Mouse (Mus musculus) CH12.LX (cell line): ENCODE measurements around the gene Epb41. TPM values are rescaled to one million over a fixed set of nuclear protein-coding genes. Genes with fewer than 3 reads are reported as not detected.

ENCODE experiments used
- DNase-seq: peaks from one replicate; pipeline ENCODE4 v3.0.0-alpha.2; 2013; ENCODE audit errors: extremely low read depth
- H3K27ac ChIP-seq: 2 replicates; pipeline ENCODE4 v1.5.1; 2012; ENCODE audit warnings: low read depth, mild to moderate bottlenecking, control low read depth, moderate library complexity; ENCODE audit not compliant: insufficient read depth
- H3K27me3 ChIP-seq: replicated peaks from 2 replicates; pipeline ENCODE3; 2012; ENCODE audit warnings: inconsistent platforms
- H3K36me3 ChIP-seq, 2 experiments: replicated peaks in 1 of 2; 2 replicates each; pipeline versions ENCODE3 to v1.6.1; 2012; ENCODE audit warnings: inconsistent platforms in 1 of 2, low read length in 1 of 2, mild to moderate bottlenecking in 1 of 2, mixed read lengths in 1 of 2, moderate library complexity in 1 of 2; ENCODE audit not compliant: control insufficient read depth in 1 of 2, insufficient read depth in 1 of 2
- H3K4me1 ChIP-seq, 2 experiments: 2 replicates each; pipeline ENCODE4 v1.6.1; 2012; ENCODE audit warnings: inconsistent platforms in 1 of 2, moderate library complexity in 1 of 2; ENCODE audit not compliant: insufficient read depth in 2 of 2, control insufficient read depth in 1 of 2
- H3K4me2 ChIP-seq: 2 replicates; pipeline ENCODE4 v1.6.1; 2012; ENCODE audit warnings: low read depth, mild to moderate bottlenecking, control low read depth; ENCODE audit not compliant: poor library complexity, insufficient read depth, severe bottlenecking
- H3K4me3 ChIP-seq, 3 experiments: fragments of 150-350 bp in 1 of 3; sonication (generic) in 1 of 3; replicated peaks in 1 of 3; 2 replicates each; pipeline versions ENCODE3 to v1.5.1; 2011 to 2012; ENCODE audit warnings: low read depth in 2 of 3, low read length in 2 of 3, mild to moderate bottlenecking in 2 of 3, moderate library complexity in 2 of 3, control low read depth in 1 of 3, improper control_type of control experiment in 1 of 3, inconsistent platforms in 1 of 3, mixed read lengths in 1 of 3; ENCODE audit not compliant: poor library complexity in 1 of 3
- H3K79me2 ChIP-seq: replicated peaks from 2 replicates; pipeline ENCODE4 v1.6.1; 2012; ENCODE audit warnings: mild to moderate bottlenecking, moderate library complexity; ENCODE audit not compliant: control insufficient read depth, poor library complexity, insufficient read depth, severe bottlenecking; ENCODE audit errors: extremely low read depth
- H3K9ac ChIP-seq: 2 replicates; pipeline ENCODE4 v1.6.1; 2012; ENCODE audit warnings: low read depth, mild to moderate bottlenecking, control low read depth, moderate library complexity; ENCODE audit not compliant: insufficient read depth
- H3K9me3 ChIP-seq: replicated peaks from 2 replicates; pipeline ENCODE3; 2012; ENCODE audit warnings: low read length, inconsistent platforms, mixed read lengths
- BHLHE40 ChIP-seq: IDR thresholded peaks from 2 replicates; pipeline ENCODE4 v1.6.1; 2011; ENCODE audit warnings: mild to moderate bottlenecking, low read depth, low read length, improper control_type of control experiment
- CHD1 ChIP-seq: IDR thresholded peaks from 2 replicates; pipeline ENCODE4 v1.6.1; 2012; ENCODE audit warnings: low read depth, low read length, improper control_type of control experiment, inconsistent platforms
- CHD2 ChIP-seq: IDR thresholded peaks from 2 replicates; pipeline ENCODE4 v1.6.1; 2011; ENCODE audit warnings: low read length, improper control_type of control experiment
- CTCF ChIP-seq, 2 experiments: IDR thresholded peaks in 1 of 2; conservative IDR thresholded peaks in 1 of 2; 2 replicates each; pipeline ENCODE4 v1.5.1; 2011 to 2012; ENCODE audit warnings: low read depth in 2 of 2, low read length in 2 of 2, improper control_type of control experiment in 1 of 2, inconsistent platforms in 1 of 2, mild to moderate bottlenecking in 1 of 2, moderate library complexity in 1 of 2
- E2F4 ChIP-seq: IDR thresholded peaks from 2 replicates; pipeline ENCODE4 v1.6.1; 2011; ENCODE audit warnings: low read depth, low read length, improper control_type of control experiment; ENCODE audit not compliant: insufficient replicate concordance
- ELF1 ChIP-seq: IDR thresholded peaks from 2 replicates; pipeline ENCODE4 v1.6.1; 2014; ENCODE audit warnings: low read depth, mild to moderate bottlenecking, inconsistent platforms, low read length, improper control_type of control experiment
- EP300 ChIP-seq: IDR thresholded peaks from 2 replicates; pipeline ENCODE4 v1.6.1; 2011; ENCODE audit warnings: low read length, improper control_type of control experiment
- ETS1 ChIP-seq: conservative IDR thresholded peaks from 2 replicates; pipeline ENCODE4 v1.6.1; 2012; ENCODE audit warnings: low read depth, mild to moderate bottlenecking, inconsistent platforms, low read length, improper control_type of control experiment, moderate library complexity
- GABPA ChIP-seq: IDR thresholded peaks from 2 replicates; pipeline ENCODE4 v1.6.1; 2012; ENCODE audit warnings: low read depth, low read length, improper control_type of control experiment, inconsistent platforms; ENCODE audit not compliant: insufficient replicate concordance
- HCFC1 ChIP-seq: IDR thresholded peaks from 2 replicates; pipeline ENCODE4 v1.6.1; 2012; ENCODE audit warnings: low read depth, mild to moderate bottlenecking, inconsistent platforms, low read length, improper control_type of control experiment
- IRF4 ChIP-seq: IDR thresholded peaks from 2 replicates; pipeline ENCODE4 v1.6.1; 2014; ENCODE audit warnings: low read depth, mild to moderate bottlenecking, inconsistent platforms, low read length, improper control_type of control experiment
- JUN ChIP-seq: IDR thresholded peaks from 2 replicates; pipeline ENCODE4 v1.6.1; 2011; ENCODE audit warnings: low read depth, mild to moderate bottlenecking, low read length, improper control_type of control experiment, moderate library complexity; ENCODE audit not compliant: insufficient read depth
- JUND ChIP-seq: conservative IDR thresholded peaks from 2 replicates; pipeline ENCODE4 v1.6.1; 2011; ENCODE audit warnings: low read depth, low read length, improper control_type of control experiment
- KAT2A ChIP-seq: IDR thresholded peaks from 2 replicates; pipeline ENCODE4 v1.6.1; 2012; ENCODE audit warnings: low read length, improper control_type of control experiment, inconsistent platforms; ENCODE audit not compliant: insufficient replicate concordance
- MAFK ChIP-seq: IDR thresholded peaks from 2 replicates; pipeline ENCODE4 v1.6.1; 2011; ENCODE audit warnings: low read length, improper control_type of control experiment; ENCODE audit not compliant: insufficient replicate concordance
- MAX ChIP-seq: IDR thresholded peaks from 2 replicates; pipeline ENCODE4 v1.6.1; 2011; ENCODE audit warnings: low read length, improper control_type of control experiment
- MAZ ChIP-seq: IDR thresholded peaks from 2 replicates; pipeline ENCODE4 v1.6.1; 2012; ENCODE audit warnings: low read depth, mild to moderate bottlenecking, inconsistent platforms, low read length, improper control_type of control experiment, moderate library complexity
- MEF2A ChIP-seq: IDR thresholded peaks from 2 replicates; pipeline ENCODE4 v1.6.1; 2014; ENCODE audit warnings: low read depth, mild to moderate bottlenecking, inconsistent platforms, low read length, improper control_type of control experiment, borderline replicate concordance
- MXI1 ChIP-seq: IDR thresholded peaks from 2 replicates; pipeline ENCODE4 v1.6.1; 2011; ENCODE audit warnings: mild to moderate bottlenecking, low read depth, low read length, improper control_type of control experiment
- MYC ChIP-seq: IDR thresholded peaks from 2 replicates; pipeline ENCODE4 v1.6.1; 2011; ENCODE audit warnings: low read depth, mild to moderate bottlenecking, improper control_type of control experiment, low read length
- NELFE ChIP-seq: IDR thresholded peaks from 2 replicates; pipeline ENCODE4 v1.6.1; 2011; ENCODE audit warnings: low read depth, low read length, improper control_type of control experiment
- NRF1 ChIP-seq: IDR thresholded peaks from 2 replicates; pipeline ENCODE4 v1.6.1; 2014; ENCODE audit warnings: low read depth, mild to moderate bottlenecking, inconsistent platforms, low read length, improper control_type of control experiment, moderate library complexity
- PAX5 ChIP-seq: IDR thresholded peaks from 2 replicates; pipeline ENCODE4 v1.6.1; 2012; ENCODE audit warnings: low read length, inconsistent platforms, mixed read lengths
- POLR2A ChIP-seq: IDR thresholded peaks from 2 replicates; pipeline ENCODE4 v1.6.1; 2011; ENCODE audit warnings: low read depth, mild to moderate bottlenecking, improper control_type of control experiment, low read length
- POLR2AphosphoS2 ChIP-seq: IDR thresholded peaks from 2 replicates; pipeline ENCODE4 v1.6.1; 2011; ENCODE audit warnings: low read depth, low read length, improper control_type of control experiment
- RAD21 ChIP-seq: IDR thresholded peaks from 2 replicates; pipeline ENCODE4 v1.6.1; 2011; ENCODE audit warnings: low read depth, mild to moderate bottlenecking, low read length, improper control_type of control experiment, moderate library complexity
- RCOR1 ChIP-seq: conservative IDR thresholded peaks from 2 replicates; pipeline ENCODE4 v1.6.1; 2012; ENCODE audit warnings: low read depth, mild to moderate bottlenecking, inconsistent platforms, low read length, improper control_type of control experiment
- SIN3A ChIP-seq: IDR thresholded peaks from 2 replicates; pipeline ENCODE4 v1.6.1; 2012; ENCODE audit warnings: low read length, improper control_type of control experiment, inconsistent platforms
- SMC3 ChIP-seq: IDR thresholded peaks from 2 replicates; pipeline ENCODE4 v1.6.1; 2011; ENCODE audit warnings: low read depth, low read length, improper control_type of control experiment
- TBP ChIP-seq: conservative IDR thresholded peaks from 2 replicates; pipeline ENCODE4 v1.6.1; 2011; ENCODE audit warnings: low read depth, low read length, improper control_type of control experiment
- TCF12 ChIP-seq: IDR thresholded peaks from 2 replicates; pipeline ENCODE4 v1.6.1; 2014; ENCODE audit warnings: low read depth, mild to moderate bottlenecking, inconsistent platforms, low read length, improper control_type of control experiment
- UBTF ChIP-seq: IDR thresholded peaks from 2 replicates; pipeline ENCODE4 v1.6.1; 2012; ENCODE audit warnings: low read depth, mild to moderate bottlenecking, inconsistent platforms, low read length, improper control_type of control experiment, moderate library complexity
- USF1 ChIP-seq: IDR thresholded peaks from 2 replicates; pipeline ENCODE4 v1.6.1; 2014; ENCODE audit warnings: low read depth, mild to moderate bottlenecking, inconsistent platforms, low read length, improper control_type of control experiment
- USF2 ChIP-seq: conservative IDR thresholded peaks from 2 replicates; pipeline ENCODE4 v1.6.1; 2011; ENCODE audit warnings: low read depth, low read length, improper control_type of control experiment
- ZC3H11A ChIP-seq: IDR thresholded peaks from 2 replicates; pipeline ENCODE4 v1.6.1; 2012; ENCODE audit warnings: low read depth, mild to moderate bottlenecking, inconsistent platforms, low read length, improper control_type of control experiment
- ZKSCAN1 ChIP-seq: IDR thresholded peaks from 2 replicates; pipeline ENCODE4 v1.6.1; 2012; ENCODE audit warnings: low read depth, inconsistent platforms, low read length, improper control_type of control experiment, borderline replicate concordance
- ZMIZ1 ChIP-seq: IDR thresholded peaks from 2 replicates; pipeline ENCODE4 v1.6.1; 2012; ENCODE audit warnings: low read depth, mild to moderate bottlenecking, inconsistent platforms, low read length, improper control_type of control experiment
- ZNF384 ChIP-seq: IDR thresholded peaks from 2 replicates; pipeline ENCODE4 v1.6.1; 2012; ENCODE audit warnings: low read depth, low read length, improper control_type of control experiment, inconsistent platforms
- dilution Hi-C: fragments of 300-500 bp; cut with MboI; formaldehyde crosslinking; loops from 2 replicates; pipeline ENCODE4 v1.14.3; 2020; ENCODE audit warnings: low sequenced_read_pairs; ENCODE audit not compliant: extremely low pct_unique_long_range_greater_than_20kb, extremely low pct_ligation_motif_present
- in situ Hi-C: fragments of 300-500 bp; cut with MboI; formaldehyde crosslinking; loops from 3 replicates; pipeline ENCODE4 v1.14.3; 2019; ENCODE audit warnings: low sequenced_read_pairs, low pct_ligation_motif_present, low pct_unique_long_range_greater_than_20kb, mixed read lengths
- polyA plus RNA-seq: library from polyadenylated mRNA; unstranded; fragments of >175 nt; gene quantifications from 2 replicates; pipeline ENCODE4 v1.2.1, GENCODE M21; 2012; ENCODE audit warnings: low read depth; ENCODE audit not compliant: insufficient read length
- total RNA-seq, 2 experiments: library from RNA; depleted of rRNA; stranded (reverse); fragments of 300-350 nt in 1 of 2; fragments of >200 nt in 1 of 2; gene quantifications; 2 replicates each; pipeline ENCODE4 v1.2.3; 2012 to 2014

Gene Epb41
- total RNA-seq (2012; rRNA removed) (8.4 and 10.0 TPM in 2 replicates), total RNA-seq (2014; rRNA removed) (6.0 and 7.1 TPM in 2 replicates), polyA plus RNA-seq (16.5 and 21.6 TPM in 2 replicates)

- in situ Hi-C loops: loop anchor here (5.0 to 25.0 kb wide), 3 partner anchors 88 to 437 kb away; partner anchors contain the start of gene Sesn2
- Histone ChIP-seq H3K4me2 (peak within 1 kb of the TSS; percentile 75), H3K79me2 (no peaks in the 10 kb centered on the region), H3K36me3 (peaks cover 0 to 9% of the 10 kb centered on the region in 2 experiments), H3K4me1 (peaks cover 4 to 33% of the 10 kb centered on the region in 2 experiments), H3K4me3 (peak within 1 kb of the TSS; percentile 76 to 82 (median 77)), H3K9me3 (no peaks in the 10 kb centered on the region), H3K27me3 (no peaks in the 10 kb centered on the region), H3K9ac (peak within 1 kb of the TSS; percentile 42), H3K27ac (no peak within 1 kb of the TSS)
- dilution Hi-C loops: no loop called here
- peak; percentile 97 for DNase-seq
- TF ChIP-seq JUND: no peak; the same call in 1 of the 2 replicates
- TF ChIP-seq ZNF384: no peak
- TF ChIP-seq SIN3A: peak; percentile 82
- peak; percentile 93 for TF ChIP-seq MXI1
- TF ChIP-seq MAX: peak; percentile 98
- TF ChIP-seq SMC3: no peak
- no peak for TF ChIP-seq E2F4
- peak; percentile 70 for TF ChIP-seq ZMIZ1
- no peak for TF ChIP-seq ZC3H11A
- TF ChIP-seq PAX5: no peak
- peak; percentile 63 for TF ChIP-seq IRF4
- no peak for TF ChIP-seq NRF1
- no peak for TF ChIP-seq POLR2AphosphoS2
- no peak for TF ChIP-seq GABPA
- 0 out of 2 replicates have a peak, but pooled peaks have one; percentile 49 for TF ChIP-seq MAZ
- TF ChIP-seq HCFC1: peak; percentile 67
- no peak for TF ChIP-seq UBTF
- TF ChIP-seq USF1: peak; percentile 73
- no peak for TF ChIP-seq CTCF (conservative IDR thresholded peaks at IDR 0.05 in 1 of 2, IDR thresholded peaks at IDR 0.05 in 1 of 2; ENCODE audit: low read depth in 2 of 2, low read length in 2 of 2)
- peak; percentile 30; the same call in 1 of the 2 replicates for TF ChIP-seq JUN
- TF ChIP-seq MEF2A: 0 out of 2 replicates have a peak, but pooled peaks have one; percentile 32
- no peak for TF ChIP-seq BHLHE40
- peak; percentile 81 for TF ChIP-seq ELF1
- TF ChIP-seq ETS1: no peak
- TF ChIP-seq MYC: peak; percentile 90
- TF ChIP-seq EP300: no peak
- TF ChIP-seq RAD21: no peak
- peak; percentile 56; the same call in 1 of the 2 replicates for TF ChIP-seq CHD2
- TF ChIP-seq KAT2A: 0 out of 2 replicates have a peak, but pooled peaks have one; percentile 30
- peak; percentile 93 for TF ChIP-seq TBP
- TF ChIP-seq MAFK: no peak
- no peak; the same call in 1 of the 2 replicates for TF ChIP-seq NELFE
- no peak for TF ChIP-seq CHD1
- TF ChIP-seq USF2: peak; percentile 47; the same call in 1 of the 2 replicates
- peak; percentile 69; the same call in 1 of the 2 replicates for TF ChIP-seq TCF12
- peak; percentile 69 for TF ChIP-seq POLR2A
- no peak for TF ChIP-seq ZKSCAN1
- no peak for TF ChIP-seq RCOR1
- TF ChIP-seq, all 38 proteins: peak for 18
Observed at GRCm38 (mm10) chr4:132074933-132075769, at the start of gene Epb41. TSS of gene Epb41 (minus strand) at chr4:132075321.
